Comparison of ENCODE assay signal across 1 mouse cellular context in genomic region chr5:75450564-75450963, GRCm38 (mm10).
A peak's percentile ranks its signal among the peaks of the same experiment; 100 is the strongest.
TF ChIP-seq lines count a peak whose summit lies in the region.

No protein-coding gene starts in this region.

TF ChIP-seq in MEL, 35 proteins besides CTCF, POLR2A, EP300 and RAD21 (continued from another document):
- 0 out of 2 replicates have a peak, but pooled peaks have one; percentile 29 for TF ChIP-seq KAT2A (conservative IDR thresholded peaks at IDR 0.05; ENCODE audit: low read depth, low read length)
- TF ChIP-seq E2F4 (IDR thresholded peaks at IDR 0.05; ENCODE audit: borderline replicate concordance, low read depth, low read length): no peak
- peak; percentile 38; the same call in 1 of the 2 replicates for TF ChIP-seq SIN3A (IDR thresholded peaks at IDR 0.05; ENCODE audit: low read length)
- no peak for TF ChIP-seq NRF1 (IDR thresholded peaks at IDR 0.05; ENCODE audit: insufficient read depth, low read depth, low read length, poor library complexity, severe bottlenecking)
- TF ChIP-seq MEF2A (IDR thresholded peaks at IDR 0.05; ENCODE audit: extremely low read depth, insufficient replicate concordance, low read depth, low read length, poor library complexity, severe bottlenecking): 0 out of 2 replicates have a peak, but pooled peaks have one; percentile 22
- TF ChIP-seq SMC3 (IDR thresholded peaks at IDR 0.05; ENCODE audit: low read depth, low read length): no peak
- TF ChIP-seq TBP (IDR thresholded peaks at IDR 0.05; ENCODE audit: low read depth, low read length): peak; percentile 92
- no peak for TF ChIP-seq MAZ (IDR thresholded peaks at IDR 0.05; ENCODE audit: low read depth, low read length)
- TF ChIP-seq RCOR1 (IDR thresholded peaks at IDR 0.05; ENCODE audit: low read depth, low read length): 0 out of 2 replicates have a peak, but pooled peaks have one; percentile 40
- no peak for TF ChIP-seq MYB (IDR thresholded peaks at IDR 0.05; ENCODE audit: low read depth, low read length)
- TF ChIP-seq ELF1 (IDR thresholded peaks at IDR 0.05; ENCODE audit: low read depth, low read length): 0 out of 2 replicates have a peak, but pooled peaks have one; percentile 40
- peak; percentile 48; the same call in 1 of the 2 replicates for TF ChIP-seq HCFC1 (IDR thresholded peaks at IDR 0.05; ENCODE audit: low read depth, low read length)
- TF ChIP-seq GATA1 (IDR thresholded peaks at IDR 0.05; ENCODE audit: low read depth, low read length): peak; percentile 80
- TF ChIP-seq TCF12 (IDR thresholded peaks at IDR 0.05; ENCODE audit: low read depth, low read length): peak; percentile 55
